10 mouse cellular contexts compared by ENCODE assay signal in the genomic region with DNA sequence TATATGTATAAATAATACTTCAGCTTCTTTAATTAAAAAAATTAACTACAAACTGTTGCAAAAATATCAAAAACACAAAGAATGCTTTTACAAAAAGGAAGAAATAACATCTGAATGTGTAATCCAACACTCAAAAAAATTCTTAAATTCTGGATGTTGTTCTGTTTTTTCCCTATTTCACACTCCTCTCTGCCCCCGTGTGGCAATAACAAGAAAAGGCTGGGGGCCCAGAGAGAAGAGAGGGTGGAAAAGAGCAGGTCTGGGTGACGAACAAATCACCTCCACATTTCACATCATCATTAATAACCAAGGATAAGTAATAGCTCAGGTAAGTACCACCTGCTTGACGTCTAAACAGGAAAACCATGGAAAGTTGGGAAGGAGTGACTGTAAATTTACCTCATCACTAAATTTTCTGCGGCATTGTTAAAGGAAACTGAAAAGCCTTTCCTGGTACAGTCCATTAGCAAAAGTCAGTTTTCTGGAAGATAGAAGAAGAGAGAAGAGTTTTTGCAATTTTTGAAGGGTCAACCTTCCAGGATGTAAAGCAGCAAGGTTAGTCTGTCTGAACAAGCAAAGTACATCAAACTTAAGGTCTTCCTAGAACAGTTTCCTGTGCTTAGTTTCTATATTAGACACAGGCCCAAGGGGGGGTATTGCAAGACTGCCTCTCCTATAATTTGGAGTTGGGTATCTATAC. TPM values are rescaled to one million over a fixed set of nuclear protein-coding genes. Genes with fewer than 3 reads are reported as not detected.
DNase-seq lines count a peak whose midpoint lies in the region; ATAC-seq lines count a peak whose summit lies in the region.
"Had no signal": no experiment of that assay in that cellular context is flagged by ENCODE, and none has a peak within 500 bp of the region (broad histone marks: within the 10 kb centered on the region; RNA-seq: fewer than 3 reads in every experiment).

No protein-coding gene starts in this region.

- intact Hi-C loops in gastrocnemius, postnatal 36 days (cut with DNase I): loop anchor here (5.0 kb wide), 1 partner anchor 72 kb away; the partner anchor contains the start of gene Katnbl1

- no peak overlapping the region for H3K9ac ChIP-seq in forebrain, embryonic 14.5 days (ENCODE audit: low read length)
- no peak overlapping the region for H3K9ac ChIP-seq in liver, embryonic 12.5 days
- H3K9ac ChIP-seq: heart, embryonic 15.5 days had no signal

- WGBS in forebrain, embryonic 14.5 days: 37% methylated on average over 4 of the region's 4 CpGs
- 43% methylated on average over 4 of the region's 4 CpGs for WGBS in forebrain, embryonic 10.5 days
- 29% methylated on average over 4 of the region's 4 CpGs for WGBS in liver, embryonic 12.5 days (ENCODE audit: insufficient replicate concordance)

- H3K4me3 ChIP-seq in forebrain, embryonic 14.5 days (ENCODE audit: low read depth, low read length): no peak overlapping the region
- no peak overlapping the region for H3K4me3 ChIP-seq in forebrain, embryonic 10.5 days
- H3K4me3 ChIP-seq in liver, embryonic 12.5 days: no peak overlapping the region
- H3K4me3 ChIP-seq: heart, embryonic 15.5 days had no signal

- H3K4me1 ChIP-seq in forebrain, embryonic 14.5 days (ENCODE audit: control insufficient read depth, insufficient read depth, low read length): no peaks in the 10 kb centered on the region
- H3K4me1 ChIP-seq in forebrain, embryonic 10.5 days: peaks cover 6% of the 10 kb centered on the region
- peaks cover 6% of the 10 kb centered on the region; the same call in 1 of the 2 replicates for H3K4me1 ChIP-seq in liver, embryonic 12.5 days

- peak; percentile 10 for DNase-seq in forebrain, embryonic 14.5 days (ENCODE audit: low spot score)
- DNase-seq in forebrain, embryonic 10.5 days (ENCODE audit: extremely low spot score, low spot score): no peak
- peak; percentile 24 for DNase-seq in liver
- DNase-seq in adrenal gland, postnatal 25 days: peak; percentile 2
- DNase-seq in lung, postnatal 10 days: peak; percentile 46
- DNase-seq in left cerebral cortex, adult 18-20 months (ENCODE audit: low spot score in 2 of 2): no peak
- no peak for DNase-seq in gastrocnemius, postnatal 36 days

- H3K27me3 ChIP-seq in forebrain, embryonic 14.5 days (replicated peaks; ENCODE audit: control insufficient read depth, insufficient read depth, low read length): no peaks in the 10 kb centered on the region
- no peaks in the 10 kb centered on the region for H3K27me3 ChIP-seq in forebrain, embryonic 10.5 days (ENCODE audit: poor library complexity, severe bottlenecking)
- H3K27me3 ChIP-seq in liver, embryonic 12.5 days (replicated peaks): no peaks in the 10 kb centered on the region
- H3K27me3 ChIP-seq: heart, embryonic 15.5 days had no signal

- H3K27ac ChIP-seq in forebrain, embryonic 14.5 days (ENCODE audit: low read depth, low read length): no peak overlapping the region
- H3K27ac ChIP-seq in forebrain, embryonic 10.5 days: no peak overlapping the region
- no peak overlapping the region for H3K27ac ChIP-seq in liver, embryonic 12.5 days
- H3K27ac ChIP-seq: heart, embryonic 15.5 days had no signal

- H3K9me3 ChIP-seq in forebrain, embryonic 14.5 days (replicated peaks; ENCODE audit: control insufficient read depth, low read length): no peaks in the 10 kb centered on the region
- no peaks in the 10 kb centered on the region for H3K9me3 ChIP-seq in forebrain, embryonic 10.5 days
- H3K9me3 ChIP-seq in liver, embryonic 12.5 days (replicated peaks): no peaks in the 10 kb centered on the region
- H3K9me3 ChIP-seq: heart, embryonic 15.5 days had no signal

- H3K36me3 ChIP-seq in forebrain, embryonic 14.5 days (ENCODE audit: control insufficient read depth, insufficient read depth, low read length): no peaks in the 10 kb centered on the region
- H3K36me3 ChIP-seq in forebrain, embryonic 10.5 days (replicated peaks): no peaks in the 10 kb centered on the region
- H3K36me3 ChIP-seq in liver, embryonic 12.5 days: no peaks in the 10 kb centered on the region
- H3K36me3 ChIP-seq: heart, embryonic 15.5 days had no signal

- no peak for ATAC-seq in forebrain, embryonic 14.5 days
- no peak for ATAC-seq in liver, embryonic 12.5 days

- no peak overlapping the region for H3K4me2 ChIP-seq in forebrain, embryonic 14.5 days (ENCODE audit: low read length)
- no peak overlapping the region for H3K4me2 ChIP-seq in liver, embryonic 12.5 days
- H3K4me2 ChIP-seq: heart, embryonic 15.5 days had no signal

RNA-seq across cellular contexts. Expression of gene Emc7, which starts 5.0 kb away (rescaled TPM):
- 15.2 and 15.3 TPM in 2 replicates for polyA plus RNA-seq in forebrain, embryonic 14.5 days (2014; fragmentation: Nextera tagmentation; extraction: Ambion mirVana)
- polyA plus RNA-seq in forebrain, embryonic 10.5 days (2016; fragmentation: Nextera tagmentation; extraction: Ambion mirVana): 10.7 and 11.7 TPM in 2 replicates
- polyA plus RNA-seq in liver, embryonic 12.5 days (2016; fragmentation: Nextera tagmentation; extraction: Ambion mirVana): 15.3 and 16.1 TPM in 2 replicates
- 28.3 and 30.8 TPM in 2 replicates for total RNA-seq in adrenal gland, postnatal 25 days (2021)
- 10 to 100 TPM; 49.8 to 51.8 TPM for total RNA-seq in left cerebral cortex, adult 18-20 months (2021)
- total RNA-seq in gastrocnemius, postnatal 36 days (2021): 10 to 100 TPM; 11.5 to 12.7 TPM

RNA-seq across cellular contexts. Expression of gene Chrm5, which starts 30.8 kb away (rescaled TPM):
- polyA plus RNA-seq in forebrain, embryonic 14.5 days (2014; fragmentation: Nextera tagmentation; extraction: Ambion mirVana): 0.42 and 0.49 TPM in 2 replicates
- polyA plus RNA-seq in forebrain, embryonic 10.5 days (2016; fragmentation: Nextera tagmentation; extraction: Ambion mirVana): 0.09 TPM in 1 of 2 replicates, not detected in the other
- polyA plus RNA-seq in liver, embryonic 12.5 days (2016; fragmentation: Nextera tagmentation; extraction: Ambion mirVana): not detected in 2 replicates
- total RNA-seq in adrenal gland, postnatal 25 days (2021): not detected in 2 replicates
- total RNA-seq in left cerebral cortex, adult 18-20 months (2021): 1 to 10 TPM; 1.1 to 2.3 TPM
- total RNA-seq in gastrocnemius, postnatal 36 days (2021): not detected
- polyA plus RNA-seq: heart, embryonic 15.5 days; stomach, embryonic 14.5 days had no signal

RNA-seq across cellular contexts. Expression of gene Aven, which starts 43.0 kb away (rescaled TPM):
- 2.7 and 3.0 TPM in 2 replicates for polyA plus RNA-seq in forebrain, embryonic 14.5 days (2014; fragmentation: Nextera tagmentation; extraction: Ambion mirVana)
- 6.2 and 6.7 TPM in 2 replicates for polyA plus RNA-seq in forebrain, embryonic 10.5 days (2016; fragmentation: Nextera tagmentation; extraction: Ambion mirVana)
- polyA plus RNA-seq in liver, embryonic 12.5 days (2016; fragmentation: Nextera tagmentation; extraction: Ambion mirVana): 14.2 TPM in 2 replicates
- 19.2 and 21.4 TPM in 2 replicates for total RNA-seq in adrenal gland, postnatal 25 days (2021)
- 1 to 10 TPM; 9.7 to 9.9 TPM for total RNA-seq in left cerebral cortex, adult 18-20 months (2021)
- total RNA-seq in gastrocnemius, postnatal 36 days (2021): 10 to 100 TPM; 16.3 to 20.3 TPM

Comparison
In these comparisons a context has a peak if more than half of its experiments do, and no peak if none do; other contexts are left out.
1. DNase-seq: peak in forebrain, embryonic 14.5 days (single experiment), liver (single experiment), adrenal gland, postnatal 25 days (single experiment) and lung, postnatal 10 days (single experiment); none in forebrain, embryonic 10.5 days (single experiment), left cerebral cortex, adult 18-20 months (0 of 2) and gastrocnemius, postnatal 36 days (0 of 2).